8 mouse cellular contexts compared by ENCODE assay signal in genomic region chr15:3987981-3988380, GRCm38 (mm10). TPM values are rescaled to one million over a fixed set of nuclear protein-coding genes. Genes with fewer than 3 reads are reported as not detected.
A peak's percentile ranks its signal among the peaks of the same experiment; 100 is the strongest.
DNase-seq lines count a peak whose midpoint lies in the region; ATAC-seq and TF ChIP-seq lines count a peak whose summit lies in the region.

No protein-coding gene starts in this region.

- no peaks in the 10 kb centered on the region for H3K27me3 ChIP-seq in lung, postnatal 0 days (replicated peaks; ENCODE audit: insufficient read depth, low read length)
- no peaks in the 10 kb centered on the region for H3K27me3 ChIP-seq in stomach, postnatal 0 days (ENCODE audit: control insufficient read depth, insufficient read depth, low read length)

- WGBS in lung, postnatal 0 days: 58% methylated on average over 2 of the region's 2 CpGs
- WGBS in stomach, postnatal 0 days: 58% methylated on average over 2 of the region's 2 CpGs

- intact Hi-C loops in heart, postnatal 25 days (cut with DNase I): no loop called here

- no peak overlapping the region for H3K9ac ChIP-seq in lung, postnatal 0 days (replicated peaks; ENCODE audit: low read depth)
- H3K9ac ChIP-seq in stomach, postnatal 0 days (ENCODE audit: low read length): no peak overlapping the region

- H3K4me3 ChIP-seq in lung, postnatal 0 days (ENCODE audit: low read depth, low read length): no peak overlapping the region
- H3K4me3 ChIP-seq in stomach, postnatal 0 days (ENCODE audit: low read depth, low read length): no peak overlapping the region

- DNase-seq in heart, postnatal 4 days: peak; percentile 58
- no peak for DNase-seq in heart, postnatal 25 days (ENCODE audit: low spot score)
- peak; percentile 20 for DNase-seq in urinary bladder, postnatal 25 days (ENCODE audit: low spot score)
- no peak for DNase-seq in urinary bladder, postnatal 36 days (ENCODE audit: low spot score in 2 of 2)
- peak; percentile 8 for DNase-seq in embryo, embryonic 9.5 days (ENCODE audit: extremely low spot score)
- DNase-seq in lung, postnatal 0 days (ENCODE audit: low spot score): peak; percentile 55
- DNase-seq in stomach, postnatal 0 days (ENCODE audit: low spot score): peak; percentile 36
- no peak for DNase-seq in layer of hippocampus, adult 11-12 months (ENCODE audit: low spot score)

- H3K27ac ChIP-seq in lung, postnatal 0 days (ENCODE audit: low read length): no peak overlapping the region
- H3K27ac ChIP-seq in stomach, postnatal 0 days (replicated peaks): no peak overlapping the region

- TF ChIP-seq CTCF in lung, postnatal 0 days (IDR thresholded peaks at IDR 0.05): peak; percentile 78
- TF ChIP-seq CTCF in stomach, postnatal 0 days (IDR thresholded peaks at IDR 0.05; ENCODE audit: low read depth): peak; percentile 80

- H3K4me1 ChIP-seq in lung, postnatal 0 days (ENCODE audit: insufficient read depth, low read depth, low read length): no peaks in the 10 kb centered on the region
- H3K4me1 ChIP-seq in stomach, postnatal 0 days (replicated peaks; ENCODE audit: control insufficient read depth, insufficient read depth): no peaks in the 10 kb centered on the region

- H3K4me2 ChIP-seq in lung, postnatal 0 days (replicated peaks; ENCODE audit: low read depth, low read length): no peak overlapping the region
- no peak overlapping the region for H3K4me2 ChIP-seq in stomach, postnatal 0 days (replicated peaks; ENCODE audit: low read depth)

- no peak for ATAC-seq in lung, postnatal 0 days
- ATAC-seq in stomach, postnatal 0 days (ENCODE audit: low FRiP score, low TSS enrichment): no peak

- TF ChIP-seq EP300 in lung, postnatal 0 days (IDR thresholded peaks at IDR 0.05): no peak
- no peak for TF ChIP-seq EP300 in stomach, postnatal 0 days (optimal IDR thresholded peaks at IDR 0.05)

- H3K36me3 ChIP-seq in lung, postnatal 0 days (ENCODE audit: insufficient read depth, low read length): peaks cover 28% of the 10 kb centered on the region
- peaks cover 21% of the 10 kb centered on the region for H3K36me3 ChIP-seq in stomach, postnatal 0 days (ENCODE audit: control insufficient read depth, insufficient read depth, low read length)

- no peaks in the 10 kb centered on the region for H3K9me3 ChIP-seq in lung, postnatal 0 days (ENCODE audit: low read length)
- no peaks in the 10 kb centered on the region for H3K9me3 ChIP-seq in stomach, postnatal 0 days (ENCODE audit: control insufficient read depth, low read length)

RNA-seq across cellular contexts. Expression of gene AW549877, which starts 7.6 kb away (rescaled TPM):
- 10 to 100 TPM; 20.9 to 21.5 TPM for total RNA-seq in heart, postnatal 4 days (2021)
- total RNA-seq in heart, postnatal 25 days (2021): 10 to 100 TPM; 22.9 to 25.3 TPM
- polyA plus RNA-seq in lung, postnatal 0 days (2015; fragmentation: Nextera tagmentation; extraction: Ambion mirVana): 21.7 and 23.4 TPM in 2 replicates
- polyA plus RNA-seq in stomach, postnatal 0 days (2015; fragmentation: Nextera tagmentation; extraction: Ambion mirVana): 10.9 and 11.5 TPM in 2 replicates

RNA-seq across cellular contexts. Expression of gene Fbxo4, which starts 8.6 kb away (rescaled TPM):
- 10 to 100 TPM; 11.2 to 12.2 TPM for total RNA-seq in heart, postnatal 4 days (2021)
- total RNA-seq in heart, postnatal 25 days (2021): 1 to 10 TPM; 6.5 to 8.6 TPM
- 21.6 and 23.0 TPM in 2 replicates for polyA plus RNA-seq in lung, postnatal 0 days (2015; fragmentation: Nextera tagmentation; extraction: Ambion mirVana)
- polyA plus RNA-seq in stomach, postnatal 0 days (2015; fragmentation: Nextera tagmentation; extraction: Ambion mirVana): 17.3 and 19.0 TPM in 2 replicates

RNA-seq across cellular contexts. Expression of gene Oxct1, which starts 38.2 kb away (rescaled TPM):
- 100 to 1,000 TPM; 230 to 249 TPM for total RNA-seq in heart, postnatal 4 days (2021)
- 1,000 to 10,000 TPM; 1,289 to 1,329 TPM for total RNA-seq in heart, postnatal 25 days (2021)
- 64.8 and 87.0 TPM in 2 replicates for polyA plus RNA-seq in lung, postnatal 0 days (2015; fragmentation: Nextera tagmentation; extraction: Ambion mirVana)
- polyA plus RNA-seq in stomach, postnatal 0 days (2015; fragmentation: Nextera tagmentation; extraction: Ambion mirVana): 128 and 131 TPM in 2 replicates

Comparison
In these comparisons a context has a peak if more than half of its experiments do, and no peak if none do; other contexts are left out.
1. DNase-seq: peak in heart, postnatal 4 days (single experiment), urinary bladder, postnatal 25 days (single experiment), embryo, embryonic 9.5 days (single experiment), lung, postnatal 0 days (single experiment) and stomach, postnatal 0 days (single experiment); none in heart, postnatal 25 days (single experiment), urinary bladder, postnatal 36 days (0 of 2) and layer of hippocampus, adult 11-12 months (single experiment).
2. RNA of gene Oxct1, which starts 38.2 kb away (total RNA-seq): 1,289 to 1,329 TPM in heart, postnatal 25 days; 230 to 249 TPM in heart, postnatal 4 days; every median in the first group is over 4 times any median in the second.